Mouse (Mus musculus) embryonic fibroblast, embryonic 13.5 days (primary cell): ENCODE results near the gene Fhit.

ENCODE experiments used
- CTCF ChIP-seq: IDR thresholded peaks from 2 replicates; pipeline ENCODE4 v1.5.1; 2011; ENCODE audit warnings: mild to moderate bottlenecking, control low read depth, low read length, moderate library complexity, borderline replicate concordance; ENCODE audit not compliant: insufficient read depth
- POLR2A ChIP-seq: IDR thresholded peaks from 2 replicates; pipeline ENCODE4 v1.6.1; 2011; ENCODE audit warnings: low read depth, mild to moderate bottlenecking, control low read depth, low read length, moderate library complexity

GRCm38 (mm10) chr14:10874595-10875372 is 287.1 kb downstream of the Fhit start:
- TF ChIP-seq POLR2A (no peak), CTCF (no peak)
